Mouse (Mus musculus) adrenal gland, adult 8-10 months (tissue): ENCODE data around the gene Hist1h3f. TPM values are rescaled to one million over a fixed set of nuclear protein-coding genes. Genes with fewer than 3 reads are reported as not detected.
A peak's percentile ranks its signal among the peaks of the same experiment; 100 is the strongest.
"Not testable (repeated sequence)": the region's sequence is repeated elsewhere in the genome, so short reads cannot be mapped to it uniquely, and the experiment has no call there.

ENCODE experiments used
- DNase-seq: peaks from one replicate; pipeline ENCODE4 v3.0.0; 2022
- total RNA-seq, 4 experiments: library from RNA; stranded (reverse); gene quantifications; 2 replicates each; pipeline ENCODE4 v1.2.4; 2022

The Hist1h3f gene
- total RNA-seq, 4 experiments from 2014 or later = 16.8 to 22.6 (median 20.7) TPM

- no peak for DNase-seq
These were observed 5.6 kb upstream of the Hist1h3f start for GRCm38 (mm10) chr13:23538249-23538648.

DNA sequence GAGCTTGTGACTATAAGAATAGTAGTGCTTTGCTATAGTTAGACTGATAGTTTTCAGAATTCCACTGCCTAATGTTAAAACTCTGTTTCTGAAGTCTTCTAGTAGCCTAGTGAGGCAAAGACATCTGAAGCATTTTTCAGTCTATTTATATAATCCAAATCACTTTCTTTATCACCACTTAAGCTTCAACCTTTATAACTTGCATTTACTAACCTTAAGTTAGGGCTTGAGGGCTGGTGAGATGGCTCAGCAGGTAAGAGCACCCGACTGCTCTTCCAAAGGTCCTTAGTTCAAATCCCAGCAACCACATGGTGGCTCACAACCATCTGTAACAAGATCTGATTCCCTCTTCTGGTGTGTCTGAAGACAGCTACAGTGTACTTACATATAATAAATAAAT, 4.0 kb upstream of the Hist1h3f start:
- DNase-seq = not testable (repeated sequence)

DNA sequence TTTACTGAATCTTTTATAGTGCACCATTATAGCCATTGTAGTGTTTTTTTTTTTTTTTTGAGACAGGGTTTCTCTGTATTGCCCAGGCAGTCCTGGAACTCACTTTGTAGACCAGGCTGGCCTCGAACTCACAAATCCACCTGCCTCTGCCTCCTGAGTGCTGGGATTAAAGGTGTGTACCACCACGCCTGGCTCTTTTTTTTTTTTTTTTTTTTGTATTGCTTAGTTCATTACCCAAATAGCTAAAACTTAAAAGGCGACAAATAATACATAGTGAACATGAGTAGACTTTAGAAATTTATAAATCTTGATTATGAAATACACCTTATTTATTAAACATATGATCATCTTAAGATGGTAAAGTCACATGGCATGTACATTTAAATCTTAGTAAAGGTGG, 2.4 kb upstream of the Hist1h3f start:
- no peak for DNase-seq

DNA sequence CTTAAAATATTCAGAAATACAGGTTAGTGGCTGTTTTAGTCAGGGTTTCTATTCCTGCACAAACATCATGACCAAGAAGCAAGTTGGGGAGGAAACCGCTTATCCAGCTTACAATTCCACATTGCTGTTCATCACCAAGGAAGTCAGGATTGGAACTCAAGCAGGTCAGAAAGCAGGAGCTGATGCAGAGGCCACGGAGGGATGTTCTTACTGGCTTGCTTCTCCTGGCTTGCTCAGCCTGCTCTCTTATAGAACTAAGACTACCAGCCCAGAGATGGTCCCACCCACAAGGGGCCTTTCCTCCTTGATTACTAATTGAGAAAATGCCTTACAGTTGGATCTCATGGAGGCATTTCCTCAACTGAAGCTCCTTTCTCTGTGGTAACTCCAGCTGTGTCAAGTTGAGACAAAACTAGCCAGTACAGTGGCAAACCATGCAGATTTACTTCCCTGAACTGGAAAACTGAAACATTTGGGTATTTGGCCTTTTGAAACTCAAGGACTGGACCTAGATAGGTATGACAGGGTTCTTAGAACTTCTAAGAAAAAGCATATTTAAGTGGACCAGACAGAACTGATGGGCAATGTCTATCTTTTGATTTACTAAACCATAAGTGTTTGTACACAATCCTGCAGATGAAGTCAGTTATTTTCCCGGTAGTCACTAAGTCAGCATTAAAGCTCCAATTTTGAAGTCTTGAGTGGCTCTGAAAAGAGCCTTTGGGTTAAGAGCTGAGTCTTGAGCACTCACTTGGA, 1.4 kb upstream of the Hist1h3f start:
- DNase-seq = not testable (repeated sequence)

DNA sequence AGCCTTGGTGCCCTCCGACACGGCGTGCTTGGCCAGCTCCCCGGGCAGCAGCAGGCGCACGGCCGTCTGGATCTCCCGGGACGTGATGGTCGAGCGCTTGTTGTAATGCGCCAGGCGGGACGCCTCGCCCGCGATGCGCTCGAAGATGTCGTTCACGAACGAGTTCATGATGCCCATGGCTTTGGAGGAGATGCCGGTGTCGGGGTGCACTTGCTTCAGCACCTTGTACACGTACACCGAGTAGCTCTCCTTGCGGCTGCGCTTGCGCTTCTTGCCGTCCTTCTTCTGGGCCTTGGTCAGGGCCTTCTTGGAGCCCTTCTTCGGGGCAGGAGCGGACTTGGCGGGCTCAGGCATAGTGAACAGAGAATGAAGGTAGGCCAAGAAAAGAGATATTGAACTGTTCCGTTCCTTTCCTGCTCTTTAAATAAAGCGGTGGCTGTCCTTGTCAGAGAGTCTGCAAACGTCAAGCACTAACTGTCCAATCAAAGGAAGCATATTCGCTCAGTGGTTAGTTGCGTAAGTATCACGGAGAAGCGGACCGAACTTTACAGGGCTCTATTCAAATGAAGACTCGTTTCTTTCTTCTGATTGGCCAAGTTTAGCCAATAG, 749 bp upstream of the Hist1h3f start, which contains the start of gene Hist1h2bh:
TSS of gene Hist1h2bh (minus strand) at position 394 of the 609 bp plus-strand sequence.
- peak; percentile 79 for DNase-seq

DNA sequence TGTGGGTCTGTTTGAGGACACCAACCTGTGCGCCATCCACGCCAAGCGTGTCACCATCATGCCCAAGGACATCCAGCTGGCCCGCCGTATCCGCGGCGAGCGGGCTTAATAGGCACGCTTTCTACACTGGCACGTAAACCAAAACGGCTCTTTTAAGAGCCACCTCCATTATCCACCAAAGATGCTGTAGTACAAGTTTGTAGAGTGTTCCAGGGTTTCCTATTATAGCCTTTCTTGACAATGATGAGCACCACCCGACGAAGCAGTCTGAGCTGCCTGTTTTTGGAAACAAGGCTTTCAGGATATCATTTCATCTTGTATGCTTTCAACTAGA, 902 bp downstream of the Hist1h3f start:
- DNase-seq = not testable (repeated sequence)

- no peak for DNase-seq
These were observed 2.8 kb downstream of the Hist1h3f start for GRCm38 (mm10) chr13:23546694-23547093.

- no peak for DNase-seq
These were observed 6.9 kb downstream of the Hist1h3f start for GRCm38 (mm10) chr13:23550761-23551145.

DNA sequence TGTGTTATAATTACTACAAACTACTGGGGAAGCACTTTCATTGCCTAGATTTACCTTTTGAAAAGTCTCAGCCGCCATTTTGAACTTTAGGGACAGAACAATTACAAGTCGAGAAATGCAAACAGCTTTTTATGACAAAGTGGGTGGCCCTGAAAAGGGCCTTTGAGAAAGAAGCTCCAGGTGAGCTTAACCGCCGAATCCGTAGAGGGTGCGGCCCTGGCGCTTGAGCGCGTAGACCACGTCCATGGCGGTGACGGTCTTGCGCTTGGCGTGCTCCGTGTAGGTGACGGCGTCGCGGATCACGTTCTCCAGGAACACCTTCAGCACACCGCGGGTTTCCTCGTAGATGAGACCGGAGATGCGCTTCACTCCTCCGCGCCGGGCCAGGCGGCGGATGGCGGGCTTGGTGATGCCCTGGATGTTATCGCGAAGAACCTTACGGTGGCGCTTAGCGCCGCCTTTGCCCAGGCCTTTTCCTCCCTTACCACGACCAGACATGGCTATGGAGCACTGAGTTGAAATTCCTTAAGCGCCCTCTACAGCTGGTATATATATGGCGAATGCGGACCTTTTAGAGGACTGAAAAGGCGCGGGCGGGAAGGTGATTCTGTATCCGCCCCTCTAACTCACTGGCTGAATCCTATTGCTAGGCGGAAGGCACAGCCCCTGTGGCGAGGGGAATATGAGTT, 7.4 kb downstream of the Hist1h3f start, which contains the start of gene Hist1h4f:
TSS of gene Hist1h4f (minus strand) at position 503 of the 689 bp plus-strand sequence.
- peak; percentile 81 for DNase-seq

GRCm38 (mm10) chr13:23551931-23552914, 8.4 kb downstream of the Hist1h3f start:
- no peak for DNase-seq

GRCm38 (mm10) chr13:23552962-23553361, 9.1 kb downstream of the Hist1h3f start, which contains the start of gene Hist1h1d:
Hist1h1d (plus strand) TSS chr13:23553262.
- no peak for DNase-seq

DNA sequence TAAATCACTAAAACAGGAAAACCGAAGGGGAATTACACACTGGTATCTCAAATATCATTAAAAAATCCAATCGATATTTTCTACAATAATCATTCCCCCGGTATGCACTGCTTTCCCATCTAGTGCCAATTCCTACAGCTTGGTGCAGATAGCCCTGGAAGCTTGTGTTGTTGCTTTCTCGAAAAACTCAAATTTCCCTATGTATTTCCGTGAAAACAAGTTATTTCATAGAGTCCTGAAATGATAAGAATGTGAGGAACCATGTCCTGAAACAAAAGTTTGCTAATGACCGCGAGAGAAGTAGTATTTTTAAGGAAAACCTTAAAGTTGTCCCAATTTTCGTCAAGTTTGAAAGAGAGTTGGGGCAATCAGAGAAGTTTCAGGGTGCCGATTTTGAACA, 10.5 kb downstream of the Hist1h3f start:
- no peak for DNase-seq

DNA sequence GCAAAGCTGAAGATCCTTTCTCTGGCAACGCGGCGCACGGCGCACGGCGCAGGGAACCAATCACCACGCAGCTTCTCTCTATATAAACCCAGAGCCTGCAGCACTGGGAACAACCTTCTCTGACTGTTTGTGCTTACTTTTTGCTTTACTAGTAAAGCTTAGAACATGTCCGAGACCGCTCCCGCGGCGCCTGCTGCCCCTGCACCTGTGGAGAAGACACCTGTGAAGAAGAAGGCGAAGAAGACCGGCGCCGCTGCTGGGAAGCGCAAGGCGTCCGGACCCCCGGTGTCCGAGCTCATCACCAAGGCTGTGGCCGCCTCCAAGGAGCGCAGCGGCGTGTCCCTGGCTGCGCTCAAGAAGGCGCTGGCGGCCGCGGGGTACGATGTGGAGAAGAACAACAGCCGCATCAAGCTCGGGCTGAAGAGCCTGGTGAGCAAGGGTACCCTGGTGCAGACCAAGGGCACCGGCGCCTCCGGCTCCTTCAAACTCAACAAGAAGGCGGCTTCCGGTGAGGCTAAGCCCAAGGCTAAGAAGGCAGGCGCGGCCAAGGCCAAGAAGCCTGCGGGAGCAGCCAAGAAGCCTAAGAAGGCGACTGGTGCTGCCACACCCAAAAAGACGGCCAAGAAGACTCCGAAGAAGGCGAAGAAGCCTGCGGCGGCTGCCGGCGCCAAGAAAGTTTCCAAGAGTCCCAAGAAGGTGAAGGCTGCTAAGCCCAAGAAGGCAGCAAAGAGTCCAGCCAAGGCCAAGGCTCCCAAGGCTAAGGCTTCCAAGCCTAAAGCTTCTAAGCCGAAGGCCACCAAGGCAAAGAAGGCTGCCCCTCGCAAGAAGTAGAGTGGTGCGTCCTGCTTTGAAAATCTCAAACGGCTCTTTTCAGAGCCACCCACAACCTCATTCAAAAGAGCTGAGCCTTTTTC, 11.3 kb downstream of the Hist1h3f start:
- DNase-seq = peak; percentile 67

DNA sequence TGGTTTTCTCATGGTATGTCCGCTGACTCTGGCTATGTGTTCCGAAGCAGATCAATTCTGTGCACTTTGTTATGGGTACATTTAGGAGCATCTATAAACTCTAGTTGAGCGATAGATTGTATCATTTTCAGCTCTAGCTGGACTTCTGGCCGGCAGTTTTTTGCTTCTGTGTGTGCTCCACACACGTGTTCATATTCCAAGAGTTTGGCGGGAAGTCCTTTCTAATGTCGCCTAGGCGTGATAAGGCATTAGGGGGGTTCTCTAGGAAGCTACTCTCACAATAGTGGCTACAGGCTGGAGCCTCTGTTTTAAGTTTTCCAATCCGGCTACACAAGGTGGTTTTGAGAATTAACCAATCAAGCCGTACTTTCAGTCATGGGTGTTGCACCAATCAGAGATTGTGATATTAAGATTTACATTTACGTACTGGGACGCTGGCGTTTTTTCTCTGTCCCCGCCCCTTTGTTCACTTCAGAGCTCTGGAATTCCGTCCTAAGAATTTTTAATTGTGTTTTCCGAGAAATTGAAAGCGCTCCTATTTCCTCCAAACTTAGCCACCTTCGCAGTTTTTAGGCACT, 12.1 kb downstream of the Hist1h3f start:
- DNase-seq = peak; percentile 61

- no peak for DNase-seq
These were observed 13.1 kb downstream of the Hist1h3f start for GRCm38 (mm10) chr13:23556906-23557305.

DNA sequence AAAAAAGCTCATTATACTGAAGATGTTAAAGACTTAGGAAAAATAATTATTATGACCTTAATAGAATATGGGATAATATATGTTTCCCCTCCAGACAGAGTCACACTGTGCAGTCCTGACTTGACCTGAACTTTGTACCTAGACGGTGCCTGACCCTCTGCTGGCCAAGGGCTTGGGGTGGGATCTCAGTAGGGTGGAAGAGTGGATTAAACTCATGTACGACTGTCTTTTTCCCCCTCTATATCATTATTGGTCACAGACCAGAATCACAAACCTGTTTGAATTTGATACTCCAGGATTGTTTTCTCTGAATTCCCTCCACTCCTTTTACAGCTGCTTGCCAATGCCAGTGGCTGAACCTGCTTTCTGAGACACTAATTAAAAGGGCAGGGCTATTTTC, 16.8 kb downstream of the Hist1h3f start:
- DNase-seq = not testable (repeated sequence)

GRCm38 (mm10) chr13:23561531-23561882, 17.7 kb downstream of the Hist1h3f start:
- not testable (repeated sequence) for DNase-seq

GRCm38 (mm10) chr13:23561883-23562659, 18.2 kb downstream of the Hist1h3f start, which contains the start of gene Hist1h3e:
Hist1h3e (minus strand) TSS chr13:23562369.
- DNase-seq = peak; percentile 94

- DNase-seq = no peak
These were observed 19.0 kb downstream of the Hist1h3f start for GRCm38 (mm10) chr13:23562699-23563462.
